Mouse (Mus musculus) neutrophil, adult 65 days (primary cell): ENCODE results near the gene Mbnl1. TPM values are rescaled to one million over a fixed set of nuclear protein-coding genes. Genes with fewer than 3 reads are reported as not detected.

Experiments used
- total RNA-seq: library from RNA; stranded (reverse); gene quantifications from 2 replicates; pipeline ENCODE4 v1.2.4, GENCODE M21; 2023

Gene Mbnl1
- total RNA-seq: 304 and 388 TPM in 2 replicates

GRCm38 (mm10) chr3:60472681-60473177 is at the start of gene Mbnl1:
TSS of gene Mbnl1 (plus strand) at chr3:60472830.

